Mouse (Mus musculus): ENCODE results near the gene Ankrd13a.

Ankrd13a gene

GRCm38 (mm10) chr5:114799848-114800247 is 25.4 kb downstream of the Ankrd13a start:
- no peak for DNase-seq (ENCODE audit: low spot score)

GRCm38 (mm10) chr5:114801049-114801448 is 26.6 kb downstream of the Ankrd13a start:
- DNase-seq (ENCODE audit: low spot score), result no peak

GRCm38 (mm10) chr5:114801841-114802240 is 27.4 kb downstream of the Ankrd13a start:
- DNase-seq (ENCODE audit: low spot score), result no peak

- DNase-seq (ENCODE audit: low spot score), result no peak
Measured at GRCm38 (mm10) chr5:114803231-114803630, 28.8 kb downstream of the Ankrd13a start.

- no peak for DNase-seq (ENCODE audit: low spot score)
Measured at GRCm38 (mm10) chr5:114804335-114804734, 29.9 kb downstream of the Ankrd13a start.

GRCm38 (mm10) chr5:114804958-114805357 is 30.5 kb downstream of the Ankrd13a start:
- DNase-seq (ENCODE audit: low spot score), result peak; percentile 47

- no peak for DNase-seq (ENCODE audit: low spot score)
Measured at GRCm38 (mm10) chr5:114805436-114806350, 31.2 kb downstream of the Ankrd13a start.

- no peak for DNase-seq (ENCODE audit: low spot score)
Measured at GRCm38 (mm10) chr5:114806636-114807035, 32.2 kb downstream of the Ankrd13a start.

GRCm38 (mm10) chr5:114807063-114807462 is 32.6 kb downstream of the Ankrd13a start:
- DNase-seq (ENCODE audit: low spot score), result no peak

- DNase-seq (ENCODE audit: low spot score), result peak; percentile 62
Measured at GRCm38 (mm10) chr5:114807468-114807867, 33.0 kb downstream of the Ankrd13a start.

GRCm38 (mm10) chr5:114807893-114808292 is 33.4 kb downstream of the Ankrd13a start:
- DNase-seq (ENCODE audit: low spot score), result no peak

- DNase-seq (ENCODE audit: low spot score), result no peak
Measured at GRCm38 (mm10) chr5:114808385-114808784, 33.9 kb downstream of the Ankrd13a start.

GRCm38 (mm10) chr5:114809181-114809756 is 34.8 kb downstream of the Ankrd13a start:
- peak; percentile 58 for DNase-seq (ENCODE audit: low spot score)

- DNase-seq (ENCODE audit: low spot score), result no peak
Measured at GRCm38 (mm10) chr5:114809826-114810225, 35.3 kb downstream of the Ankrd13a start.

- peak; percentile 82 for DNase-seq (ENCODE audit: low spot score)
Measured at GRCm38 (mm10) chr5:114813525-114814181, 39.2 kb downstream of the Ankrd13a start.

- DNase-seq (ENCODE audit: low spot score), result no peak
Measured at GRCm38 (mm10) chr5:114816599-114816998, 42.1 kb downstream of the Ankrd13a start.

- DNase-seq (ENCODE audit: low spot score), result no peak
Measured at GRCm38 (mm10) chr5:114818124-114818523, 43.6 kb downstream of the Ankrd13a start.

- DNase-seq (ENCODE audit: low spot score), result no peak
Measured at GRCm38 (mm10) chr5:114822796-114823688, 48.6 kb downstream of the Ankrd13a start, which contains the start of gene 1500011B03Rik. Gene 1500011B03Rik, minus strand, starts transcription at chr5:114823468.

- DNase-seq (ENCODE audit: low spot score), result no peak
Measured at GRCm38 (mm10) chr5:114824197-114824596, 49.7 kb downstream of the Ankrd13a start.

- no peak for DNase-seq (ENCODE audit: low spot score)
Measured at GRCm38 (mm10) chr5:114825978-114826691, 51.7 kb downstream of the Ankrd13a start.

GRCm38 (mm10) chr5:114827427-114827826 is 53.0 kb downstream of the Ankrd13a start:
- peak; percentile 50 for DNase-seq (ENCODE audit: low spot score)

All from adipocyte (in vitro differentiated cells).